Mouse (Mus musculus) MEL (cell line): Measurements from ENCODE around the gene Cenpb.

Experiments
- CTCF ChIP-seq, 3 experiments: IDR thresholded peaks in 2 of 3; conservative IDR thresholded peaks in 1 of 3; 2 replicates each; pipeline ENCODE4 v1.5.1; 2011 to 2012; ENCODE audit warnings: low read length in 3 of 3, low read depth in 2 of 3, mild to moderate bottlenecking in 2 of 3, improper control_type of control experiment in 1 of 3, inconsistent platforms in 1 of 3, mixed read lengths in 1 of 3, moderate library complexity in 1 of 3; ENCODE audit not compliant: control insufficient read depth in 1 of 3, insufficient read depth in 1 of 3, poor library complexity in 1 of 3, severe bottlenecking in 1 of 3
- GABPA ChIP-seq: IDR thresholded peaks from 2 replicates; pipeline ENCODE4 v1.6.1; 2012; ENCODE audit warnings: low read depth, mild to moderate bottlenecking, inconsistent platforms, low read length, improper control_type of control experiment, moderate library complexity
- HCFC1 ChIP-seq: IDR thresholded peaks from 2 replicates; pipeline ENCODE4 v1.6.1; 2012; ENCODE audit warnings: low read depth, mild to moderate bottlenecking, inconsistent platforms, low read length, improper control_type of control experiment, moderate library complexity
- JUND ChIP-seq: IDR thresholded peaks from 2 replicates; pipeline ENCODE4 v1.6.1; 2011; ENCODE audit warnings: low read depth, mild to moderate bottlenecking, improper control_type of control experiment, low read length
- MAX ChIP-seq: IDR thresholded peaks from 2 replicates; pipeline ENCODE4 v1.6.1; 2011; ENCODE audit warnings: low read length, improper control_type of control experiment
- MYB ChIP-seq: IDR thresholded peaks from 2 replicates; pipeline ENCODE4 v1.6.1; 2011; ENCODE audit warnings: mild to moderate bottlenecking, low read depth, low read length, improper control_type of control experiment
- NELFE ChIP-seq: IDR thresholded peaks from 2 replicates; pipeline ENCODE4 v1.6.1; 2011; ENCODE audit warnings: low read depth, low read length, improper control_type of control experiment
- NRF1 ChIP-seq: IDR thresholded peaks from 2 replicates; pipeline ENCODE4 v1.6.1; 2014; ENCODE audit warnings: low read depth, mild to moderate bottlenecking, inconsistent platforms, low read length, improper control_type of control experiment, moderate library complexity; ENCODE audit not compliant: poor library complexity, insufficient read depth, severe bottlenecking
- POLR2A ChIP-seq, 2 experiments: IDR thresholded peaks; 2 replicates each; pipeline ENCODE4 v1.6.1; 2011 to 2012; ENCODE audit warnings: low read length in 2 of 2, mild to moderate bottlenecking in 2 of 2, control low read depth in 1 of 2, improper control_type of control experiment in 1 of 2, low read depth in 1 of 2, moderate library complexity in 1 of 2; ENCODE audit not compliant: control insufficient read depth in 1 of 2, insufficient read depth in 1 of 2, poor library complexity in 1 of 2
- TCF12 ChIP-seq: IDR thresholded peaks from 2 replicates; pipeline ENCODE4 v1.6.1; 2014; ENCODE audit warnings: low read depth, mild to moderate bottlenecking, inconsistent platforms, low read length, improper control_type of control experiment, moderate library complexity
- USF1 ChIP-seq: IDR thresholded peaks from 2 replicates; pipeline ENCODE4 v1.6.1; 2014; ENCODE audit warnings: low read depth, mild to moderate bottlenecking, inconsistent platforms, low read length, improper control_type of control experiment, moderate library complexity

- TF ChIP-seq POLR2A (IDR thresholded peaks at IDR 0.05; ENCODE audit: control insufficient read depth in 1 of 2, insufficient read depth in 1 of 2, low read depth in 1 of 2, low read length in 2 of 2, poor library complexity in 1 of 2) (no peak), USF1 (peak; percentile 68), CTCF (IDR thresholded peaks at IDR 0.05 in 2 of 3, conservative IDR thresholded peaks at IDR 0.05 in 1 of 3; ENCODE audit: control insufficient read depth in 1 of 3, insufficient read depth in 1 of 3, low read depth in 2 of 3, low read length in 3 of 3, poor library complexity in 1 of 3, severe bottlenecking in 1 of 3) (no peak), MYB (no peak), JUND (no peak), GABPA (no peak), HCFC1 (no peak), TCF12 (no peak), NRF1 (no peak), MAX (peak; percentile 76; the same call in 1 of the 2 replicates), NELFE (no peak)
Measured at GRCm38 (mm10) chr2:131204410-131204981, 24.6 kb upstream of the Cenpb start.
